Mouse (Mus musculus) midbrain, embryonic 15.5 days (tissue): ENCODE results near the gene Traf7. TPM values are rescaled to one million over a fixed set of nuclear protein-coding genes. Genes with fewer than 3 reads are reported as not detected.
A peak's percentile ranks its signal among the peaks of the same experiment; 100 is the strongest.

ENCODE experiments used
- ATAC-seq: fragments of 200-750 bp; cut with Nextera tagmentation; replicated peaks from 2 replicates; pipeline ENCODE4 v1.8.0; 2017; ENCODE audit warnings: moderate TSS enrichment
- H3K27ac ChIP-seq: fragments of 300-500 bp; sonication (generic); 2 replicates; pipeline ENCODE4 v1.5.1; 2015; ENCODE audit warnings: mild to moderate bottlenecking, inconsistent platforms
- H3K27me3 ChIP-seq: fragments of 300-500 bp; sonication (generic); replicated peaks from 2 replicates; pipeline ENCODE4 v1.6.1; 2015; ENCODE audit warnings: inconsistent platforms
- H3K36me3 ChIP-seq: fragments of 300-500 bp; sonication (generic); replicated peaks from 2 replicates; pipeline ENCODE4 v1.6.1; 2015; ENCODE audit warnings: inconsistent platforms
- H3K4me1 ChIP-seq: fragments of 300-500 bp; sonication (generic); 2 replicates; pipeline ENCODE4 v1.6.1; 2015; ENCODE audit warnings: inconsistent platforms
- H3K4me2 ChIP-seq: fragments of 300-500 bp; sonication (generic); 2 replicates; pipeline ENCODE4 v1.6.1; 2015; ENCODE audit warnings: inconsistent platforms, mild to moderate bottlenecking, moderate library complexity
- H3K4me3 ChIP-seq: fragments of 300-500 bp; sonication (generic); 2 replicates; pipeline ENCODE4 v1.5.1; 2015; ENCODE audit warnings: mild to moderate bottlenecking, inconsistent platforms
- H3K9ac ChIP-seq: fragments of 300-500 bp; sonication (generic); 2 replicates; pipeline ENCODE4 v1.6.1; 2015; ENCODE audit warnings: mild to moderate bottlenecking, inconsistent platforms
- H3K9me3 ChIP-seq: fragments of 300-500 bp; sonication (generic); 2 replicates; pipeline ENCODE4 v1.6.1; 2016; ENCODE audit warnings: inconsistent platforms
- WGBS: fragments of 180-500 bp; shearing (Covaris S2); methylation state at CpG from one replicate; pipeline ENCODE4 v1.1.7; 2015; ENCODE audit warnings: mixed read lengths; 5-methylcytosine and 5-hydroxymethylcytosine counted together
- polyA plus RNA-seq: library from polyadenylated mRNA; unstranded; fragments of >200 nt; fragmentation: Nextera tagmentation; extraction: Ambion mirVana; gene quantifications from 2 replicates; pipeline ENCODE4 v1.2.1, GENCODE M21; 2015

The Traf7 gene
- 108 and 112 TPM in 2 replicates for polyA plus RNA-seq

DNA sequence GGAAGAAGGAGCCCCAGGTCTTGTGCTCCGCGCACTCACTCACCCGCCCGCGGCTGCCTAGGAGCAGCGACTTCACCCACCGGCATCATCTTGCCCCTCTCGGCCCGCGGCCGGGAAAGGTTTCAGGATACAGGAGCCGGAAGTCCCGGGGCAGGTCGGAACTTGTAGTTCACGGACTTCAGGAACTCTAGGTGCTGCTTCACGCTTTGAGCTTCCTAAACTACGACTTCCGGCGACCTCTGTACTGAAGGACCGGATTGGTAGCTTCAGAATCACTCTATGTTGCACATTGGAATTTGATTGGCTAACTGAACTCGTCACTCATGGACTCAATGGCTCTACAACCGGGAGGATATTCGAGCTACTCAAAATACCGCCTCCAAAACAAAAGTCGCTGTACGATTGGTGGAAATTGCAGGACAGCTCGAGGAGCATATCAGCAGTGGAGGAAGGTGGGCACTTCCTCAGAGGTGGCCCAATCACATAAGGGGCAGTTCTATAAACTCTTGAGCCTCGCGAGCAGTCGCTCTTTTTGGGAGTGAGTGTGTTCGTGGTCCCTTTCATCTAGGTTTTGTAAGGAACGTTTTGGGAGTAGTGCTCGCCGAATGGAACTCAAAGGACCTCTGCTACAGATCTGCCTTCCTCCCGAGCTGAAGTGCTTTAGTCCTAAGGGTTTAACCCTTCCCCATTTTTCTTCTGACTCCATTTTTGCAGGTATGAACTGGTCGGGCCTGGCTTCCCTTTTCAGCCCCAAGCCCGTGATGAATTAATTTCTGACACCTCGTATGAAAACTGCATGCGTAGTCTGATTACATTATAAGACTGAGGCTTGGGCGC lies at the start of gene Traf7:
Traf7 (minus strand) TSS at position 216 of the 837 bp plus-strand sequence.
- H3K27ac ChIP-seq = peak within 1 kb of the TSS; percentile 89
- ATAC-seq = peak; percentile 97
- peak within 1 kb of the TSS; percentile 81 for H3K4me2 ChIP-seq
- peak within 1 kb of the TSS; percentile 94 for H3K4me3 ChIP-seq
- H3K36me3 ChIP-seq = no peaks in the 10 kb centered on the region
- H3K9me3 ChIP-seq = no peaks in the 10 kb centered on the region
- WGBS = under 1% methylated on average over 40 of the region's 40 CpGs
- H3K4me1 ChIP-seq = peaks cover 62% of the 10 kb centered on the region
- peak within 1 kb of the TSS; percentile 95 for H3K9ac ChIP-seq
- H3K27me3 ChIP-seq = no peaks in the 10 kb centered on the region

DNA sequence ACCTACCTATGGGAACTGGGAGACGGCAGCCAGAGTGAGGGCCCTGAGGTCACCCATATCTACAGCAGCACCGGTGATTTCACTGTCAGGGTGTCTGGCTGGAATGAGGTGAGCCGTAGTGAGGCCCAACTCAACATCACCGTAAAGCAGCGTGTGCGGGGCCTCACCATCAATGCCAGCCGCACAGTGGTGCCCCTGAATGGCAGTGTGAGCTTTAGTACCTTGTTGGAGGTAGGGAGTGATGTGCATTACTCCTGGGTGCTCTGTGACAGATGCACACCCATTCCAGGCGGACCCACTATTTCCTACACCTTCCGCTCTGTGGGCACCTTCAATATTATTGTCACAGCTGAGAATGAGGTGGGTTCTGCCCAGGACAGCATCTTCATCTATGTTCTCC lies 46.1 kb upstream of the Traf7 start:
- Histone ChIP-seq H3K4me3 (no peak overlapping the region), H3K4me1 (no peaks in the 10 kb centered on the region), H3K27me3 (no peaks in the 10 kb centered on the region), H3K27ac (no peak overlapping the region), H3K9me3 (no peaks in the 10 kb centered on the region), H3K36me3 (peaks cover 37% of the 10 kb centered on the region; the same call in 1 of the 2 replicates), H3K9ac (no peak overlapping the region), H3K4me2 (no peak overlapping the region)
- ATAC-seq = no peak
- 94% methylated on average over 9 of the region's 9 CpGs for WGBS

DNA sequence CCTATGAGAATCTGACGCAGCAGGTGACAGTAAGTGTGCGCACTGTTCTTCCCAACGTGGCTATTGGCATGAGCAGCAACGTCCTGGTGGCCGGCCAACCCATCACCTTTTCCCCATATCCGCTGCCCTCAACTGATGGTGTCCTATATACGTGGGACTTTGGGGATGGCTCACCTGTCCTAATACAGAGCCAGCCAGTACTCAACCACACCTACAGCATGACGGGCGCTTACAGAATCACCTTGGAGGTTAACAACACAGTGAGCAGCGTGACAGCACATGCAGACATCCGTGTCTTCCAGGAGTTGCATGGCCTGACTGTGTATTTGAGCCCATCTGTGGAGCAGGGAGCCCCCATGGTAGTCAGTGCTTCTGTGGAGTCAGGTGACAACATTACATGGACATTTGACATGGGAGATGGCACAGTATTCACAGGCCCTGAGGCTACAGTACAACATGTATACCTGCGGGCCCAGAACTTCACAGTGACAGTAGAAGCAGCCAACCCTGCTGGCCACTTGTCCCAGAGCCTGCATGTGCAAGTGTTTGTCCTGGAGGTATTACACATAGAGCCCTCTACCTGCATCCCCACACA lies 45.0 kb upstream of the Traf7 start:
- 97% methylated on average over 12 of the region's 12 CpGs for WGBS
- H3K36me3 ChIP-seq = peaks cover 31% of the 10 kb centered on the region; the same call in 1 of the 2 replicates

DNA sequence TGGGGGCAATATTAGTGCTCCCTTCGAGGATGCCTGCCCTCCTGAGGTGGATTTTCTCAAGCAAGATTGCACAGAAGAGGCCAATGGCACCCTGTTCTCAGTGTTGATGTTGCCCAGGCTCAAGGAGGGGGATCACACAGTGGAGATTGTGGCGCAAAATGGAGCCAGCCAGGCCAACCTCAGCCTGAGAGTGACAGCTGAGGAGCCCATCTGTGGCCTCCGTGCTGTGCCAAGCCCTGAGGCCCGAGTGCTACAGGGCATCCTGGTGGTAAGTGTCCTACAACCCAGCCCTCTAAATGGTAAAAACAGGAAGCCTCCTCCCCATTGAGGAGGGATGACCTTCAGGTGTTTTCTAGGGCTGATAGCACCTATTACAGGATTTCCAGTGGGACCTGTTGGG lies 42.1 kb upstream of the Traf7 start:
- Histone ChIP-seq H3K9ac (no peak overlapping the region), H3K4me3 (no peak overlapping the region), H3K9me3 (no peaks in the 10 kb centered on the region), H3K27me3 (no peaks in the 10 kb centered on the region), H3K4me2 (no peak overlapping the region), H3K36me3 (peaks cover 25% of the 10 kb centered on the region; the same call in 1 of the 2 replicates), H3K4me1 (peaks cover 5% of the 10 kb centered on the region; the same call in 1 of the 2 replicates), H3K27ac (no peak overlapping the region)
- no peak for ATAC-seq
- WGBS = 96% methylated on average over 4 of the region's 4 CpGs

More for the DNA sequence above, 45.0 kb upstream of the Traf7 start:
- Histone ChIP-seq H3K4me2 (no peak overlapping the region), H3K4me1 (no peaks in the 10 kb centered on the region), H3K9ac (no peak overlapping the region), H3K27ac (no peak overlapping the region), H3K4me3 (no peak overlapping the region), H3K27me3 (no peaks in the 10 kb centered on the region), H3K9me3 (no peaks in the 10 kb centered on the region)
- ATAC-seq = no peak

DNA sequence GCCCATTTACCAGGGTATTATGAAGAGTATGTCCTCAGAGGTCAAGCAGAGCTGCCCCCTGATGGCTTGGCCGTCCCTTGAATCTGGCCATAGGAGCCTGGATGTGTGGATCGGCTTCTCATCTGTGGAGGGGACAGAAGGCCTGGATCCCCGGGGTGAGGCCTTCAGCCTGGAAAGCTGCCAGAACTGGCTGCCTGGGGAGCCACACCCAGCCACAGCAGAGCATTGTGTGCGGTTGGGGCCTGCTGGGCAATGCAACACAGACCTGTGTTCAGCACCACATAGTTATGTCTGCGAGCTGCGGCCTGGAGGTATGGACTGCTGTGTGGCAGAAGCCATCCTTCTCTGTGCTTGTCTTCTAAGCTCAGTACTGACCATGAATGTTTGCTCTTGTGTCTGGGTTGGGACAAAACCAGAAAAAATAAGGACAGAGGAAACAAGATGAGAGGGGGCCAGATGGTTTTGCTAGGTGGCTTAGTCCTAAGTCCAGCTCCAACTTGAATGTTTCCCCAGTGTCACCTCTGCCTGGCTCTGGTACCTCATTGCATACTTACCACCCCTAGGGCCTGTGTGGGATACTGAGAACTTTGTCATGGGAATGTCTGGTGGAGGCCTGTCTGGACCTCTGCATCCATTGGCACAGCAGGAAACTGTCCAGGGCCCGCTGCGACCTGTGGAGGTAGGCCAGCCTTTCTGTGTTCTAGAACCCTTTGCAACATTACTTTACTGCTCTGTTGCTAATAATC lies 39.5 kb upstream of the Traf7 start:
- no peak overlapping the region for H3K4me2 ChIP-seq
- 69% methylated on average over 8 of the region's 8 CpGs for WGBS
- no peak overlapping the region for H3K27ac ChIP-seq

DNA sequence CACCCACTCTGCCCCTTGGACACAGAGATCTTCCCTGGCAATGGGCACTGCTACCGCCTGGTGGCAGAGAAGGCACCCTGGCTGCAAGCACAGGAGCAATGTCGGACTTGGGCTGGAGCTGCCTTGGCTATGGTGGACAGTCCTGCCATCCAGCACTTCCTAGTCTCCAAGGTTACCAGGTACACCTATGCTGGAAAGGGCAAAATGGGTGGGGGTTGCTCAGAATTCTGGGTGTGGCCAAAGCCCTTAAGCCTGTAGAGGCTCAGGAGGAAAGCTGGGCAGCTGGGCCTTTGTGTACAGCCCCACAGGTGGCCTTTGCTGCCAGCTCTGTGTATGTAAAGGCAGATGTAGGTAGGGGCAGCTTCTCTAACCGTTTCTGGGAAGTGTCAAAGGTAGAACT lies 38.1 kb upstream of the Traf7 start:
- WGBS = 67% methylated on average over 3 of the region's 3 CpGs
- no peak overlapping the region for H3K9ac ChIP-seq
- peaks cover 5% of the 10 kb centered on the region; the same call in 1 of the 2 replicates for H3K4me1 ChIP-seq
- no peak overlapping the region for H3K4me2 ChIP-seq
- H3K36me3 ChIP-seq = peaks cover 14% of the 10 kb centered on the region; the same call in 1 of the 2 replicates
- no peak overlapping the region for H3K27ac ChIP-seq
- ATAC-seq = peak; percentile 37; the same call in 1 of the 2 replicates
- no peaks in the 10 kb centered on the region for H3K27me3 ChIP-seq
- H3K9me3 ChIP-seq = no peaks in the 10 kb centered on the region
- H3K4me3 ChIP-seq = no peak overlapping the region

More for the DNA sequence above, 39.5 kb upstream of the Traf7 start:
- Histone ChIP-seq H3K4me1 (peaks cover 5% of the 10 kb centered on the region; the same call in 1 of the 2 replicates), H3K9me3 (no peaks in the 10 kb centered on the region), H3K4me3 (no peak overlapping the region), H3K36me3 (peaks cover 14% of the 10 kb centered on the region; the same call in 1 of the 2 replicates), H3K9ac (no peak overlapping the region), H3K27me3 (no peaks in the 10 kb centered on the region)
- ATAC-seq = no peak

DNA sequence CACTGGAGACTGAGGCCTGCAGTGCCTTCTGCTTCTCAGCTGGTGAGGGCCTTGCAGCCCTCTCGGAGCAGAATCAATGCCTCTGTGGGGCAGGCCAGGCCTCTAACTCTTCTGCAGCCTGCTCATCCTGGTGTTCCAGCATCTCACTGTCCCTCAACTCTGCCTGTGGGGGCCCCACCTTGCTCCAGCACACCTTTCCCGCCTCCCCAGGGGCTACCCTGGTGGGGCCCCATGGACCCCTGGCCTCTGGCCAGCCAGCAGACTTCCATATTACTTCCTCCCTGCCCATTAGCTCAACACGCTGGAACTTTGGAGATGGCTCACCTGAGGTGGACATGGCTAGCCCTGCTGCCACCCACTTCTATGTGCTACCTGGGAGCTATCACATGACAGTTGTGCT lies 37.4 kb upstream of the Traf7 start:
- peaks cover 14% of the 10 kb centered on the region; the same call in 1 of the 2 replicates for H3K36me3 ChIP-seq
- H3K9ac ChIP-seq = no peak overlapping the region
- H3K27ac ChIP-seq = no peak overlapping the region
- H3K4me2 ChIP-seq = no peak overlapping the region
- H3K27me3 ChIP-seq = no peaks in the 10 kb centered on the region
- peaks cover 5% of the 10 kb centered on the region; the same call in 1 of the 2 replicates for H3K4me1 ChIP-seq
- no peak for ATAC-seq
- no peak overlapping the region for H3K4me3 ChIP-seq
- 86% methylated on average over 3 of the region's 3 CpGs for WGBS
- H3K9me3 ChIP-seq = no peaks in the 10 kb centered on the region

DNA sequence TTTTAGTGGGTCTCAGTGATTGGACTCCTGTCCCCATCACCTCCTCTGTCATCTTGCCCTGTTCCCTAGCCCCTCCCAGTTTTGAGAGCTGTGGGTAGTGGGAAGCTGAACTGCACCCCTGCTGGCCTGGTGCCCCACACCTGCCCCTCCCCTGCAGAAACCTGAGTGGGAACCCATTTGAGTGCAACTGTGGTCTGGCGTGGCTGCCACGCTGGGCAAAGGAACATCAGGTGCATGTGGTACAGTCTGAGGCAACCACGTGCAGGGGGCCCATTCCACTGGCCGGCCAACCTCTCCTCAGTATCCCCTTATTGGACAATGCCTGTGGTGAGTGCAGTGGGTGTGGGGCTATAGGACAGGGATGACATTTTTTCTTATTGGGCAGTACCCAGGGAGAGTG lies 36.7 kb upstream of the Traf7 start:
- Histone ChIP-seq H3K27ac (no peak overlapping the region), H3K4me1 (peaks cover 7% of the 10 kb centered on the region), H3K9me3 (no peaks in the 10 kb centered on the region), H3K4me2 (no peak overlapping the region), H3K4me3 (no peak overlapping the region), H3K27me3 (no peaks in the 10 kb centered on the region), H3K9ac (no peak overlapping the region), H3K36me3 (peaks cover 7% of the 10 kb centered on the region; the same call in 1 of the 2 replicates)
- WGBS = 90% methylated on average over 4 of the region's 4 CpGs
- ATAC-seq = no peak

DNA sequence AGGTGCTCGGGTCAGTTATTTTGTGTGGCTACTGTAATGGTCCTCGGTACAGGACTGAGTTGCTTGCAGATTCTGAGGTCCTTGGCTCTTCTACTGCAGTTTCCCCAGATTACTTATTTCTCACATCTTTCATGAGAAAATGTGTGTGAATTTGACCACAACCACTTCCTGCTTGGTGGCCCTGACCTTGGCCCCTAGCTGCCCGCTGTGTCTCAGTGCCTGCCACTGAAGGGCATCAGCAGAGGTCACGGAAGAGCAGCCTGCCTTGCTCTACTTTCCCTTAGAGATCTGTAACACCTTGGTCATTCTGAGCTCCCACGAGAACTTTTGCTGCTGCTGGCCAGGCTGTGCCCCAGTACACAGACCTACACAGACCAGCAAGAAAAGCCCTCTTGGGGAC lies 35.9 kb upstream of the Traf7 start:
- 89% methylated on average over 5 of the region's 5 CpGs for WGBS
- ATAC-seq = no peak
- no peak overlapping the region for H3K9ac ChIP-seq

DNA sequence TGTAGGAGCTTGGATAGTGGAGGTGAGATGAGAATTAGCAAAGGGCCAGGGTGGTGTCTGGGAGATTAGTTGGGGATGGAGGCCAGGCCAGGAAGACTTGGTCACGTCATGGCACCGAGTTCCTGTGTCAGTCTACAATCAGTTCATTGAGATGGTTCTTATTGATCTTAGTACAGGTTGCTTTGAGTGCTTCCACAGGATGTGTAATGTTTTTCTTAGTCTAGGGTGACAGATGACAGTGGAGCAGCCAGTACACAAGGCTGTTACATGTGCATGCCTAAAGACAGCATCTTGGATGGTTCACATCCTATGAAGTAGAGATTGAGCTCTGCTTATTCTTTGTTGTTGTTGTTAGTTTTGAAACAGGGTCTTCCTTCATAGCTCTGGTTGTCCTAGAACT lies 33.9 kb upstream of the Traf7 start:
- no peaks in the 10 kb centered on the region for H3K9me3 ChIP-seq
- no peak overlapping the region for H3K4me3 ChIP-seq
- peaks cover 19% of the 10 kb centered on the region for H3K4me1 ChIP-seq
- H3K27me3 ChIP-seq = no peaks in the 10 kb centered on the region
- no peak overlapping the region for H3K9ac ChIP-seq
- 96% methylated on average over 2 of the region's 2 CpGs for WGBS
- H3K4me2 ChIP-seq = no peak overlapping the region
- ATAC-seq = no peak
- no peak overlapping the region for H3K27ac ChIP-seq
- no peaks in the 10 kb centered on the region for H3K36me3 ChIP-seq

More for the DNA sequence above, 35.9 kb upstream of the Traf7 start:
- Histone ChIP-seq H3K27ac (no peak overlapping the region), H3K4me3 (no peak overlapping the region), H3K36me3 (no peaks in the 10 kb centered on the region), H3K27me3 (no peaks in the 10 kb centered on the region), H3K9me3 (no peaks in the 10 kb centered on the region), H3K4me2 (no peak overlapping the region), H3K4me1 (peaks cover 14% of the 10 kb centered on the region)

DNA sequence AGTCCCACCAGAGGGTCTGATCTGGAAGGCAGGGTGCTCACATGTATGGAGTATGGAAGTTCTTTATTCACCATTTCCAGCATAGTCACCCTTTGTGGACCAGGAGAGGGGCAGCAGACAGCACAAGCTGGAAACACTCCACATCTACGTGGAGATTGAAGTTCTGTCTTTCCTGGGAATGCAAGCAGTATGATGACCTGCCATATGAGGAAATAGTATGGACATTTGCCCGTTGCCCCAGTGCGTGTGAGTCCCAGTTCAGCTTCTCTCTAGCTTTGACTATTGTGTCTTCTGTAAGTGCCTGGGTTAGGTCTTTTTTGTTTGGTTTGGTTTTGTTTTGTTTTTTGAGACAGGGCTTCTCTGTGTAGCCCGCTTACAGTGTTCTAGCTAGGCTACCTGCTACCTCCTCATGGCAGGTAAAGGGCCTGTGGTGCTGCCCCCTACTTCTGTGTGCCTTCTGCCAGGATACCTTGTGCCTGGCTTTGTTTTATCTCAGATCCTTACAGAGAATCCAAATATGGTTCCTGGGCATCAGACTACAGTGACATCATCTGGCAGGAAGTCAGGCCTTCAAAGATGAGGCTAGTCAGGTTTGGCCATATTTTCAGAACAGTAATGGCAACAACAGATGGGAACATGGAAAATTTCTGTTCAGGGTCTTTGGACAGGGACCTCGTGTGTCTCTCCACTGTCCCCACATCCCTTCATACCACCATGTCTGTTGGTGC lies 32.7 kb upstream of the Traf7 start:
- no peak overlapping the region for H3K9ac ChIP-seq
- no peaks in the 10 kb centered on the region for H3K36me3 ChIP-seq
- peaks cover 22% of the 10 kb centered on the region for H3K4me1 ChIP-seq
- H3K4me2 ChIP-seq = no peak overlapping the region
- H3K27ac ChIP-seq = no peak overlapping the region
- no peak for ATAC-seq
- no peak overlapping the region for H3K4me3 ChIP-seq
- 93% methylated on average over 5 of the region's 5 CpGs for WGBS
- no peaks in the 10 kb centered on the region for H3K9me3 ChIP-seq
- no peaks in the 10 kb centered on the region for H3K27me3 ChIP-seq
